Mouse (Mus musculus) brain, adult 2 months (tissue): ENCODE results near the gene Selenos.

ENCODE experiments used
- DNase-seq: peaks from one replicate; pipeline ENCODE4 v3.0.0; 2011; ENCODE audit warnings: low read depth, low spot score

The Selenos gene

GRCm38 (mm10) chr7:66118796-66119195, 39.3 kb downstream of the Selenos start:
- no peak for DNase-seq

GRCm38 (mm10) chr7:66120139-66120538, 40.7 kb downstream of the Selenos start:
- peak; percentile 85 for DNase-seq

- DNase-seq, result peak; percentile 70
These were observed 41.4 kb downstream of the Selenos start for GRCm38 (mm10) chr7:66120702-66121396.

GRCm38 (mm10) chr7:66124551-66124968, 45.1 kb downstream of the Selenos start:
- DNase-seq, result peak; percentile 20

GRCm38 (mm10) chr7:66125368-66125767, 45.9 kb downstream of the Selenos start:
- DNase-seq, result no peak

- DNase-seq, result no peak
These were observed 48.6 kb downstream of the Selenos start for GRCm38 (mm10) chr7:66127951-66128645.

GRCm38 (mm10) chr7:66128857-66129256, 49.4 kb downstream of the Selenos start:
- DNase-seq, result no peak

GRCm38 (mm10) chr7:66130296-66130695, 50.8 kb downstream of the Selenos start:
- DNase-seq, result no peak

GRCm38 (mm10) chr7:66131776-66132421, 52.5 kb downstream of the Selenos start:
- no peak for DNase-seq

- DNase-seq, result no peak
These were observed 54.7 kb downstream of the Selenos start for GRCm38 (mm10) chr7:66134154-66134553.

GRCm38 (mm10) chr7:66135644-66136043, 56.2 kb downstream of the Selenos start:
- peak; percentile 43 for DNase-seq

GRCm38 (mm10) chr7:66136187-66136586, 56.7 kb downstream of the Selenos start:
- peak; percentile 29 for DNase-seq

GRCm38 (mm10) chr7:66137309-66137708, 57.9 kb downstream of the Selenos start:
- no peak for DNase-seq

GRCm38 (mm10) chr7:66138301-66138700, 58.9 kb downstream of the Selenos start:
- peak; percentile 40 for DNase-seq

GRCm38 (mm10) chr7:66138878-66139277, 59.4 kb downstream of the Selenos start:
- no peak for DNase-seq
